Mouse (Mus musculus): Measurements from ENCODE around the gene Emx2. TPM values are rescaled to one million over a fixed set of nuclear protein-coding genes. Genes with fewer than 3 reads are reported as not detected.
A peak's percentile ranks its signal among the peaks of the same experiment; 100 is the strongest.

Emx2 gene
- polyA plus RNA-seq, 1 experiment from 2014 or later = 20.6 TPM

- 6% methylated on average over 19 of the region's 19 CpGs for WGBS
- H3K9ac ChIP-seq = peak overlapping the region; percentile 54; the same call in 1 of the 2 replicates
- peak overlapping the region; percentile 57; the same call in 1 of the 2 replicates for H3K27ac ChIP-seq
- no peaks in the 10 kb centered on the region for H3K36me3 ChIP-seq
- peaks cover 69% of the 10 kb centered on the region for H3K27me3 ChIP-seq
- no peak for ATAC-seq (ENCODE audit: insufficient number of reproducible peaks, insufficient read depth, low FRiP score, low TSS enrichment)
- H3K4me3 ChIP-seq = peak overlapping the region; percentile 49
- no peaks in the 10 kb centered on the region for H3K9me3 ChIP-seq
- peaks cover 19% of the 10 kb centered on the region; the same call in 1 of the 2 replicates for H3K4me1 ChIP-seq
- H3K4me2 ChIP-seq (replicated peaks) = peak overlapping the region; percentile 38
Observed at GRCm38 (mm10) chr19:59462459-59463292, 4.5 kb downstream of the Emx2 start.

GRCm38 (mm10) chr19:59463842-59464443, 5.8 kb downstream of the Emx2 start:
- H3K4me3 ChIP-seq = peak overlapping the region; percentile 6; the same call in 1 of the 2 replicates
- H3K36me3 ChIP-seq = no peaks in the 10 kb centered on the region
- H3K27ac ChIP-seq = no peak overlapping the region
- ATAC-seq (ENCODE audit: insufficient number of reproducible peaks, insufficient read depth, low FRiP score, low TSS enrichment) = no peak
- H3K9ac ChIP-seq = no peak overlapping the region; the same call in 1 of the 2 replicates
- H3K4me2 ChIP-seq (replicated peaks) = peak overlapping the region; percentile 38
- WGBS = 4% methylated on average over 19 of the region's 19 CpGs
- H3K4me1 ChIP-seq = 0 out of 2 replicates have a peak, but pooled peaks cover 17% of the 10 kb centered on the region
- H3K9me3 ChIP-seq = no peaks in the 10 kb centered on the region
- H3K27me3 ChIP-seq = peaks cover 74% of the 10 kb centered on the region

- no peak overlapping the region for H3K9ac ChIP-seq
Observed at GRCm38 (mm10) chr19:59465281-59465680, 7.1 kb downstream of the Emx2 start.

GRCm38 (mm10) chr19:59465751-59466410, 7.7 kb downstream of the Emx2 start:
- H3K9ac ChIP-seq = no peak overlapping the region
- no peak for ATAC-seq (ENCODE audit: insufficient number of reproducible peaks, insufficient read depth, low FRiP score, low TSS enrichment)

More at GRCm38 (mm10) chr19:59465281-59465680, 7.1 kb downstream of the Emx2 start:
- ATAC-seq (ENCODE audit: insufficient number of reproducible peaks, insufficient read depth, low FRiP score, low TSS enrichment) = no peak
- Histone ChIP-seq H3K27me3 (peaks cover 79% of the 10 kb centered on the region), H3K27ac (no peak overlapping the region), H3K36me3 (no peaks in the 10 kb centered on the region), H3K4me3 (no peak overlapping the region), H3K9me3 (no peaks in the 10 kb centered on the region), H3K4me1 (0 out of 2 replicates have a peak, but pooled peaks cover 17% of the 10 kb centered on the region), H3K4me2 (replicated peaks) (no peak overlapping the region; the same call in 1 of the 2 replicates)
- WGBS = 8% methylated on average over 2 of the region's 2 CpGs

GRCm38 (mm10) chr19:59466417-59466937, 8.3 kb downstream of the Emx2 start:
- peaks cover 85% of the 10 kb centered on the region for H3K27me3 ChIP-seq
- H3K9ac ChIP-seq = no peak overlapping the region
- under 1% methylated on average over 6 of the region's 6 CpGs for WGBS
- no peaks in the 10 kb centered on the region for H3K36me3 ChIP-seq
- ATAC-seq (ENCODE audit: insufficient number of reproducible peaks, insufficient read depth, low FRiP score, low TSS enrichment) = no peak
- H3K4me3 ChIP-seq = no peak overlapping the region
- H3K9me3 ChIP-seq = no peaks in the 10 kb centered on the region
- 0 out of 2 replicates have a peak overlapping the region, but pooled peaks have one; percentile 3 for H3K27ac ChIP-seq
- peak overlapping the region; percentile 20; the same call in 1 of the 2 replicates for H3K4me2 ChIP-seq (replicated peaks)
- H3K4me1 ChIP-seq = peaks cover 26% of the 10 kb centered on the region

More at GRCm38 (mm10) chr19:59465751-59466410, 7.7 kb downstream of the Emx2 start:
- Histone ChIP-seq H3K4me2 (replicated peaks) (peak overlapping the region; percentile 20), H3K27ac (no peak overlapping the region), H3K36me3 (no peaks in the 10 kb centered on the region), H3K4me1 (peaks cover 20% of the 10 kb centered on the region), H3K9me3 (no peaks in the 10 kb centered on the region), H3K27me3 (peaks cover 83% of the 10 kb centered on the region), H3K4me3 (no peak overlapping the region)
- 8% methylated on average over 10 of the region's 10 CpGs for WGBS

GRCm38 (mm10) chr19:59467016-59467412, 8.8 kb downstream of the Emx2 start:
- no peak overlapping the region for H3K27ac ChIP-seq
- no peaks in the 10 kb centered on the region for H3K9me3 ChIP-seq
- WGBS = under 1% methylated on average over 19 of the region's 19 CpGs
- ATAC-seq (ENCODE audit: insufficient number of reproducible peaks, insufficient read depth, low FRiP score, low TSS enrichment) = no peak
- no peak overlapping the region for H3K4me3 ChIP-seq
- H3K27me3 ChIP-seq = peaks cover 85% of the 10 kb centered on the region
- 0 out of 2 replicates have a peak overlapping the region, but pooled peaks have one; percentile 8 for H3K9ac ChIP-seq
- 0 out of 2 replicates have a peak overlapping the region, but pooled peaks have one; percentile 27 for H3K4me2 ChIP-seq (replicated peaks)
- no peaks in the 10 kb centered on the region for H3K36me3 ChIP-seq
- H3K4me1 ChIP-seq = peaks cover 28% of the 10 kb centered on the region

- Histone ChIP-seq H3K27ac (0 out of 2 replicates have a peak overlapping the region, but pooled peaks have one; percentile 31), H3K4me3 (no peak overlapping the region), H3K4me2 (replicated peaks) (peak overlapping the region; percentile 27), H3K9ac (0 out of 2 replicates have a peak overlapping the region, but pooled peaks have one; percentile 8), H3K4me1 (peaks cover 28% of the 10 kb centered on the region), H3K36me3 (no peaks in the 10 kb centered on the region), H3K9me3 (no peaks in the 10 kb centered on the region), H3K27me3 (peaks cover 89% of the 10 kb centered on the region)
- ATAC-seq (ENCODE audit: insufficient number of reproducible peaks, insufficient read depth, low FRiP score, low TSS enrichment) = no peak
- WGBS = 2% methylated on average over 23 of the region's 23 CpGs
Observed at GRCm38 (mm10) chr19:59467413-59468064, 9.4 kb downstream of the Emx2 start.

- Histone ChIP-seq H3K36me3 (no peaks in the 10 kb centered on the region), H3K27me3 (peaks cover 89% of the 10 kb centered on the region), H3K9ac (no peak overlapping the region), H3K4me1 (peaks cover 28% of the 10 kb centered on the region), H3K4me2 (replicated peaks) (peak overlapping the region; percentile 27), H3K4me3 (no peak overlapping the region), H3K9me3 (no peaks in the 10 kb centered on the region), H3K27ac (0 out of 2 replicates have a peak overlapping the region, but pooled peaks have one; percentile 26)
- no peak for ATAC-seq (ENCODE audit: insufficient number of reproducible peaks, insufficient read depth, low FRiP score, low TSS enrichment)
- WGBS = 4% methylated on average over 24 of the region's 27 CpGs
Observed at GRCm38 (mm10) chr19:59468065-59468810, 10.1 kb downstream of the Emx2 start.

- WGBS = 2% methylated on average over 35 of the region's 35 CpGs
- peak overlapping the region; percentile 25; the same call in 1 of the 2 replicates for H3K9ac ChIP-seq
Observed at GRCm38 (mm10) chr19:59469035-59469949, 11.1 kb downstream of the Emx2 start.

More at GRCm38 (mm10) chr19:59469035-59469949, 11.1 kb downstream of the Emx2 start:
- no peak for ATAC-seq (ENCODE audit: insufficient number of reproducible peaks, insufficient read depth, low FRiP score, low TSS enrichment)
- Histone ChIP-seq H3K4me2 (replicated peaks) (peak overlapping the region; percentile 48), H3K4me1 (peaks cover 28% of the 10 kb centered on the region), H3K9me3 (no peaks in the 10 kb centered on the region), H3K36me3 (no peaks in the 10 kb centered on the region), H3K4me3 (peak overlapping the region; percentile 23), H3K27me3 (peaks cover 81% of the 10 kb centered on the region), H3K27ac (no peak overlapping the region)
